Mouse (Mus musculus): ENCODE data around the gene Slc27a5.

DNA sequence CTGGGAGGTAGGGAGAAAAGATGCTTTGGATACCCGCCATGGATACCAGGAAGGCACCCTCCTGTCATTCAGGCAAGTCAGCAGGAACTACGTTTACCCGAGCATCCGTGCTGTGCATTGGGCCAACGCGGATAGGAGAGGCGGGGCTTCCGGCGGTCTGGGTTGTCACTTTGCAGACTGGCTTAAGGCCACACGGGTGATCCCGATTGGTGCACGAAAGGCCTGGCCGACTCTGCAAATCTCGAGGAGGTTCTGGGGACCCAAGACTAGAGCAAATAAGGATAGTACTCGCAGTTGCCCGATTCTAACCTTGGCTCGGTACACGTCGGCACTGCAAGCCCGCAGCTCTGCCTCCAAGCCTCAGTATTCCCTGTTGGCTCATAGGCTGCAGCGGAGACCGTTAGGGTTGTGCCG is 32.3 kb downstream of the Slc27a5 start, which contains the start of gene Zfp324:
- TF ChIP-seq CTCF (IDR thresholded peaks at IDR 0.05; ENCODE audit: low read depth, low read length) (no peak), POLR2A (IDR thresholded peaks at IDR 0.05; ENCODE audit: insufficient read depth, low read length) (no peak)
